Mouse (Mus musculus): ENCODE data around the gene Pou3f1. TPM values are rescaled to one million over a fixed set of nuclear protein-coding genes. Genes with fewer than 3 reads are reported as not detected.
A peak's percentile ranks its signal among the peaks of the same experiment; 100 is the strongest.
"Not testable (repeated sequence)": the region's sequence is repeated elsewhere in the genome, so short reads cannot be mapped to it uniquely, and the experiment has no call there.

The Pou3f1 gene
- total RNA-seq, 2 experiments from 2014 or later, result 46.3 to 49.8 TPM

- no peak for DNase-seq (ENCODE audit: extremely low spot score in 1 of 2, low spot score in 1 of 2)
These were observed 28.8 kb downstream of the Pou3f1 start for GRCm38 (mm10) chr4:124685453-124685852.

GRCm38 (mm10) chr4:124685897-124686402, 29.3 kb downstream of the Pou3f1 start:
- DNase-seq (ENCODE audit: extremely low spot score in 1 of 2, low spot score in 1 of 2), result no peak

- DNase-seq (ENCODE audit: extremely low spot score in 1 of 2, low spot score in 1 of 2), result no peak
These were observed 34.8 kb downstream of the Pou3f1 start for GRCm38 (mm10) chr4:124691455-124691854.

- DNase-seq (ENCODE audit: extremely low spot score in 1 of 2, low spot score in 1 of 2), result no peak
These were observed 35.8 kb downstream of the Pou3f1 start for GRCm38 (mm10) chr4:124692416-124692861.

- peak; percentile 71 to 72 for DNase-seq (ENCODE audit: extremely low spot score in 1 of 2, low spot score in 1 of 2)
These were observed 36.7 kb downstream of the Pou3f1 start, which contains the start of gene Utp11 for GRCm38 (mm10) chr4:124693135-124693894. Utp11 (minus strand) TSS chr4:124693600.

- DNase-seq (ENCODE audit: extremely low spot score in 1 of 2, low spot score in 1 of 2), result no peak
These were observed 38.0 kb downstream of the Pou3f1 start for GRCm38 (mm10) chr4:124694572-124694971.

- DNase-seq (ENCODE audit: extremely low spot score in 1 of 2, low spot score in 1 of 2), result no peak
These were observed 39.3 kb downstream of the Pou3f1 start for GRCm38 (mm10) chr4:124695786-124696516.

- no peak for DNase-seq (ENCODE audit: extremely low spot score in 1 of 2, low spot score in 1 of 2)
These were observed 43.2 kb downstream of the Pou3f1 start for GRCm38 (mm10) chr4:124699791-124700190.

GRCm38 (mm10) chr4:124700248-124700971, 43.8 kb downstream of the Pou3f1 start, which contains the start of gene Fhl3:
Fhl3 (plus strand) TSS chr4:124700701.
- DNase-seq (ENCODE audit: extremely low spot score in 1 of 2, low spot score in 1 of 2), result no peak

- no peak for DNase-seq (ENCODE audit: extremely low spot score in 1 of 2, low spot score in 1 of 2)
These were observed 44.6 kb downstream of the Pou3f1 start for GRCm38 (mm10) chr4:124701052-124701845.

- no peak for DNase-seq (ENCODE audit: extremely low spot score in 1 of 2, low spot score in 1 of 2)
These were observed 45.3 kb downstream of the Pou3f1 start for GRCm38 (mm10) chr4:124701916-124702315.

- DNase-seq (ENCODE audit: extremely low spot score in 1 of 2, low spot score in 1 of 2), result no peak
These were observed 46.8 kb downstream of the Pou3f1 start for GRCm38 (mm10) chr4:124703406-124703805.

- no peak for DNase-seq (ENCODE audit: extremely low spot score in 1 of 2, low spot score in 1 of 2)
These were observed 47.5 kb downstream of the Pou3f1 start for GRCm38 (mm10) chr4:124703881-124704796.

- no peak for DNase-seq (ENCODE audit: extremely low spot score in 1 of 2, low spot score in 1 of 2)
These were observed 48.3 kb downstream of the Pou3f1 start for GRCm38 (mm10) chr4:124704797-124705474.

- DNase-seq (ENCODE audit: extremely low spot score in 1 of 2, low spot score in 1 of 2), result no peak
These were observed 49.2 kb downstream of the Pou3f1 start for GRCm38 (mm10) chr4:124705661-124706269.

GRCm38 (mm10) chr4:124707381-124708199, 51.0 kb downstream of the Pou3f1 start:
- not testable (repeated sequence) for DNase-seq (ENCODE audit: extremely low spot score in 1 of 2, low spot score in 1 of 2)

- DNase-seq (ENCODE audit: extremely low spot score in 1 of 2, low spot score in 1 of 2), result not testable (repeated sequence)
These were observed 51.6 kb downstream of the Pou3f1 start for GRCm38 (mm10) chr4:124708200-124708517.

Data from layer of hippocampus, postnatal 25 days (tissue).